In genomic region chr1:55086868-55087400, GRCm38 (mm10) we compare ENCODE assay signal across 8 mouse cellular contexts. TPM values are rescaled to one million over a fixed set of nuclear protein-coding genes. Genes with fewer than 3 reads are reported as not detected.
DNase-seq lines count a peak whose midpoint lies in the region; ATAC-seq and TF ChIP-seq lines count a peak whose summit lies in the region.

No protein-coding gene starts in this region.

- no peak for TF ChIP-seq POLR2A in olfactory bulb, adult 2 months (IDR thresholded peaks at IDR 0.05; ENCODE audit: insufficient read depth, low read depth, low read length)

- ATAC-seq in Patski: peak; percentile 9
- ATAC-seq in erythroid progenitor cell, adult 5-6 weeks (replicated peaks; ENCODE audit: low FRiP score, poor library complexity, severe bottlenecking): peak; percentile 27; the same call in 1 of the 2 replicates
- ATAC-seq in intestine, embryonic 16.5 days: no peak; the same call in 1 of the 2 replicates
- peak; percentile 5; the same call in 1 of the 2 replicates for ATAC-seq in liver, embryonic 14.5 days (ENCODE audit: insufficient read depth)

- under 1% methylated on average over 13 of the region's 13 CpGs for WGBS in intestine, embryonic 16.5 days
- WGBS in liver, embryonic 14.5 days (ENCODE audit: insufficient replicate concordance): under 1% methylated on average over 13 of the region's 13 CpGs
- under 1% methylated on average over 13 of the region's 13 CpGs for WGBS in olfactory bulb, adult 2 months

- no peak for TF ChIP-seq EP300 in liver, embryonic 14.5 days (IDR thresholded peaks at IDR 0.05; ENCODE audit: low read depth)

- no peaks in the 10 kb centered on the region for H3K27me3 ChIP-seq in Patski
- no peaks in the 10 kb centered on the region for H3K27me3 ChIP-seq in intestine, embryonic 16.5 days (replicated peaks; ENCODE audit: control insufficient read depth, insufficient read depth, low read length)
- no peaks in the 10 kb centered on the region for H3K27me3 ChIP-seq in liver, embryonic 14.5 days (ENCODE audit: control insufficient read depth, insufficient read depth, low read length)

- peak in 1 of 2 experiments; percentile 14 for DNase-seq in left cerebral cortex, adult 2 months (ENCODE audit: extremely low spot score in 1 of 2, low spot score in 2 of 2)
- DNase-seq in left cerebral cortex, adult 9 months (ENCODE audit: low spot score in 2 of 2): no peak
- DNase-seq in Patski (ENCODE audit: low read depth, low spot score): no peak
- DNase-seq in liver, embryonic 14.5 days (ENCODE audit: low read depth in 3 of 3, low spot score in 3 of 3): peak in 1 of 3 experiments; percentile 40
- no peak for DNase-seq in gastrocnemius, postnatal 14 days

- POLR2A ChIA-PET in Patski (lab: Charles Lee): no interaction called here

- no peak for TF ChIP-seq CTCF in left cerebral cortex, adult 2 months (IDR thresholded peaks at IDR 0.05)
- TF ChIP-seq CTCF in Patski (IDR thresholded peaks at IDR 0.05): no peak
- TF ChIP-seq CTCF in liver, embryonic 14.5 days (IDR thresholded peaks at IDR 0.05; ENCODE audit: low read depth): no peak
- TF ChIP-seq CTCF in olfactory bulb, adult 2 months (IDR thresholded peaks at IDR 0.05; ENCODE audit: insufficient read depth, low read depth, low read length): no peak

- H3K4me1 ChIP-seq in intestine, embryonic 16.5 days (ENCODE audit: control insufficient read depth, insufficient read depth, low read length): peaks cover 17% of the 10 kb centered on the region
- peaks cover 6 to 26% of the 10 kb centered on the region in 2 experiments; a peak in 3 of 4 replicates for H3K4me1 ChIP-seq in liver, embryonic 14.5 days (replicated peaks; ENCODE audit: control insufficient read depth in 2 of 2, insufficient read depth in 2 of 2, low read length in 1 of 2)
- peaks cover 4% of the 10 kb centered on the region for H3K4me1 ChIP-seq in olfactory bulb, adult 2 months (ENCODE audit: control insufficient read depth, insufficient read depth, low read length)

- H3K27ac ChIP-seq in left cerebral cortex, adult 2 months: peak overlapping the region; percentile 95
- peak overlapping the region; percentile 98 for H3K27ac ChIP-seq in intestine, embryonic 16.5 days (ENCODE audit: low read length)
- H3K27ac ChIP-seq in liver, embryonic 14.5 days: peak overlapping the region; percentile 67
- H3K27ac ChIP-seq in olfactory bulb, adult 2 months (ENCODE audit: insufficient read depth, low read depth, low read length): peak overlapping the region; percentile 82; the same call in 1 of the 2 replicates

- peak overlapping the region; percentile 99 for H3K9ac ChIP-seq in intestine, embryonic 16.5 days (ENCODE audit: low read depth, low read length)
- peak overlapping the region; percentile 89 for H3K9ac ChIP-seq in liver, embryonic 14.5 days (replicated peaks)

- in situ Hi-C loops in Patski (cut with MboI; ENCODE audit: low pct_unique_long_range_greater_than_20kb): loop anchor here (25.0 kb wide), 1 partner anchor 300 kb away; no protein-coding TSS in a partner anchor

- peak overlapping the region; percentile 69 for H3K4me2 ChIP-seq in intestine, embryonic 16.5 days (ENCODE audit: low read depth, low read length)
- H3K4me2 ChIP-seq in liver, embryonic 14.5 days (ENCODE audit: low read depth): peak overlapping the region; percentile 94

- CTCF ChIA-PET in Patski (lab: Charles Lee): no interaction called here

- intact Hi-C loops in left cerebral cortex, adult 2 months (cut with DNase I): loop anchor here (2.0 to 10.0 kb wide), 3 partner anchors 34 to 298 kb away; partner anchors contain the start of genes Coq10b and Sf3b1
- intact Hi-C loops in gastrocnemius, postnatal 14 days (cut with DNase I; ENCODE audit: low total_unique reads): no loop called here

- H3K9me3 ChIP-seq in intestine, embryonic 16.5 days (ENCODE audit: control insufficient read depth, low read length): no peaks in the 10 kb centered on the region
- no peaks in the 10 kb centered on the region for H3K9me3 ChIP-seq in liver, embryonic 14.5 days (ENCODE audit: control insufficient read depth, low read length)

- peak overlapping the region; percentile 63 for H3K4me3 ChIP-seq in left cerebral cortex, adult 2 months
- peak overlapping the region; percentile 96 for H3K4me3 ChIP-seq in intestine, embryonic 16.5 days (ENCODE audit: low read length)
- peak overlapping the region; percentile 83 to 84 for H3K4me3 ChIP-seq in liver, embryonic 14.5 days (ENCODE audit: insufficient read depth in 1 of 2, low read depth in 2 of 2, low read length in 2 of 2)
- peak overlapping the region; percentile 95 for H3K4me3 ChIP-seq in olfactory bulb, adult 2 months (ENCODE audit: insufficient read depth, low read depth, low read length)

- peaks cover 26% of the 10 kb centered on the region for H3K36me3 ChIP-seq in intestine, embryonic 16.5 days (ENCODE audit: control insufficient read depth, insufficient read depth, low read length)
- peaks cover 43% of the 10 kb centered on the region for H3K36me3 ChIP-seq in liver, embryonic 14.5 days (replicated peaks; ENCODE audit: control insufficient read depth, insufficient read depth, low read depth)

RNA-seq across cellular contexts. Expression of gene Hspe1, which starts 1.0 kb away (rescaled TPM):
- total RNA-seq in left cerebral cortex, adult 2 months (2021): 10 to 100 TPM; 81.1 to 84.2 TPM
- 326 TPM for polyA plus RNA-seq in Patski (2021)
- 63.4 and 84.3 TPM in 2 replicates for total RNA-seq in erythroid progenitor cell, adult 5-6 weeks (2015; ENCODE audit: low replicate concordance)
- 40.1 and 54.0 TPM in 2 replicates for total RNA-seq in erythroid progenitor cell, adult 5-6 weeks (2017; ENCODE audit: low replicate concordance)
- polyA plus RNA-seq in intestine, embryonic 16.5 days (2015; fragmentation: Nextera tagmentation; extraction: Ambion mirVana): 686 and 742 TPM in 2 replicates
- polyA plus RNA-seq in liver, embryonic 14.5 days (2012; rRNA removed): 148 and 306 TPM in 2 replicates
- polyA plus RNA-seq in liver, embryonic 14.5 days (2014; fragmentation: Nextera tagmentation; extraction: Ambion mirVana): 396 and 414 TPM in 2 replicates
- not detected in 2 replicates for polyA plus RNA-seq in olfactory bulb, adult 2 months (2012; ENCODE audit: insufficient read depth, insufficient read length, low replicate concordance, missing spikeins)
- total RNA-seq in gastrocnemius, postnatal 14 days (2021): 10 to 100 TPM; 63.7 to 76.8 TPM

RNA-seq across cellular contexts. Expression of gene Hspd1, which starts 1.1 kb away (rescaled TPM):
- 100 to 1,000 TPM; 151 to 170 TPM for total RNA-seq in left cerebral cortex, adult 2 months (2021)
- polyA plus RNA-seq in Patski (2021): 475 TPM
- total RNA-seq in erythroid progenitor cell, adult 5-6 weeks (2015; ENCODE audit: low replicate concordance): 21.3 and 49.9 TPM in 2 replicates
- 35.6 and 60.8 TPM in 2 replicates for total RNA-seq in erythroid progenitor cell, adult 5-6 weeks (2017; ENCODE audit: low replicate concordance)
- 681 and 748 TPM in 2 replicates for polyA plus RNA-seq in intestine, embryonic 16.5 days (2015; fragmentation: Nextera tagmentation; extraction: Ambion mirVana)
- polyA plus RNA-seq in liver, embryonic 14.5 days (2012; rRNA removed): 73.8 and 163 TPM in 2 replicates
- 241 and 264 TPM in 2 replicates for polyA plus RNA-seq in liver, embryonic 14.5 days (2014; fragmentation: Nextera tagmentation; extraction: Ambion mirVana)
- not detected in 2 replicates for polyA plus RNA-seq in olfactory bulb, adult 2 months (2012; ENCODE audit: insufficient read depth, insufficient read length, low replicate concordance, missing spikeins)
- total RNA-seq in gastrocnemius, postnatal 14 days (2021): 100 to 1,000 TPM; 175 to 176 TPM

RNA-seq across cellular contexts. Expression of gene Coq10b, which starts 34.4 kb away (rescaled TPM):
- 10 to 100 TPM; 32.9 to 33.8 TPM for total RNA-seq in left cerebral cortex, adult 2 months (2021)
- 43.5 TPM for polyA plus RNA-seq in Patski (2021)
- total RNA-seq in erythroid progenitor cell, adult 5-6 weeks (2015; ENCODE audit: low replicate concordance): 12.6 and 21.0 TPM in 2 replicates
- 10.1 and 26.6 TPM in 2 replicates for total RNA-seq in erythroid progenitor cell, adult 5-6 weeks (2017; ENCODE audit: low replicate concordance)
- 13.8 and 15.8 TPM in 2 replicates for polyA plus RNA-seq in intestine, embryonic 16.5 days (2015; fragmentation: Nextera tagmentation; extraction: Ambion mirVana)
- 6.3 and 8.6 TPM in 2 replicates for polyA plus RNA-seq in liver, embryonic 14.5 days (2012; rRNA removed)
- 15.4 and 16.4 TPM in 2 replicates for polyA plus RNA-seq in liver, embryonic 14.5 days (2014; fragmentation: Nextera tagmentation; extraction: Ambion mirVana)
- not detected in 2 replicates for polyA plus RNA-seq in olfactory bulb, adult 2 months (2012; ENCODE audit: insufficient read depth, insufficient read length, low replicate concordance, missing spikeins)
- 1 to 10 TPM; 7.8 to 9.5 TPM for total RNA-seq in gastrocnemius, postnatal 14 days (2021)

RNA-seq across cellular contexts. Expression of gene Mob4, which starts 44.1 kb away (rescaled TPM):
- total RNA-seq in left cerebral cortex, adult 2 months (2021): 10 to 100 TPM; 50.2 to 50.3 TPM
- 84.7 TPM for polyA plus RNA-seq in Patski (2021)
- total RNA-seq in erythroid progenitor cell, adult 5-6 weeks (2015; ENCODE audit: low replicate concordance): 31.9 and 42.2 TPM in 2 replicates
- total RNA-seq in erythroid progenitor cell, adult 5-6 weeks (2017; ENCODE audit: low replicate concordance): 46.0 and 70.0 TPM in 2 replicates
- 139 and 155 TPM in 2 replicates for polyA plus RNA-seq in intestine, embryonic 16.5 days (2015; fragmentation: Nextera tagmentation; extraction: Ambion mirVana)
- polyA plus RNA-seq in liver, embryonic 14.5 days (2012; rRNA removed): 7.3 and 10.8 TPM in 2 replicates
- 36.0 and 38.0 TPM in 2 replicates for polyA plus RNA-seq in liver, embryonic 14.5 days (2014; fragmentation: Nextera tagmentation; extraction: Ambion mirVana)
- polyA plus RNA-seq in olfactory bulb, adult 2 months (2012; ENCODE audit: insufficient read depth, insufficient read length, low replicate concordance, missing spikeins): 125 TPM in 1 of 2 replicates, not detected in the other
- total RNA-seq in gastrocnemius, postnatal 14 days (2021): 10 to 100 TPM; 38.5 to 39.9 TPM

RNA-seq across cellular contexts. Expression of gene Sf3b1, which starts 59.7 kb away (rescaled TPM):
- 100 to 1,000 TPM; 159 to 164 TPM for total RNA-seq in left cerebral cortex, adult 2 months (2021)
- polyA plus RNA-seq in Patski (2021): 147 TPM
- total RNA-seq in erythroid progenitor cell, adult 5-6 weeks (2015; ENCODE audit: low replicate concordance): 230 and 235 TPM in 2 replicates
- 189 and 207 TPM in 2 replicates for total RNA-seq in erythroid progenitor cell, adult 5-6 weeks (2017; ENCODE audit: low replicate concordance)
- 246 and 257 TPM in 2 replicates for polyA plus RNA-seq in intestine, embryonic 16.5 days (2015; fragmentation: Nextera tagmentation; extraction: Ambion mirVana)
- 30.9 and 45.0 TPM in 2 replicates for polyA plus RNA-seq in liver, embryonic 14.5 days (2012; rRNA removed)
- 122 and 132 TPM in 2 replicates for polyA plus RNA-seq in liver, embryonic 14.5 days (2014; fragmentation: Nextera tagmentation; extraction: Ambion mirVana)
- 306 and 828 TPM in 2 replicates for polyA plus RNA-seq in olfactory bulb, adult 2 months (2012; ENCODE audit: insufficient read depth, insufficient read length, low replicate concordance, missing spikeins)
- 10 to 100 TPM; 51.9 to 58.3 TPM for total RNA-seq in gastrocnemius, postnatal 14 days (2021)

Comparison
In these comparisons a context has a peak if more than half of its experiments do, and no peak if none do; other contexts are left out.
1. RNA of gene Hspe1, which starts 1.0 kb away (polyA plus RNA-seq): 686 to 742 TPM in intestine, embryonic 16.5 days, 148 to 414 TPM in liver, embryonic 14.5 days and 326 TPM in Patski (single experiment); not detected in olfactory bulb, adult 2 months; every median in the first group is over 100 times any median in the second.
2. Peak in every context shown above with its lines, with median percentiles within 50 percentile points of each other: H3K27ac ChIP-seq and H3K4me3 ChIP-seq.